Mouse (Mus musculus): ENCODE data around the gene Acot3.
"Not testable (repeated sequence)": the region's sequence is repeated elsewhere in the genome, so short reads cannot be mapped to it uniquely, and the experiment has no call there.

DNA sequence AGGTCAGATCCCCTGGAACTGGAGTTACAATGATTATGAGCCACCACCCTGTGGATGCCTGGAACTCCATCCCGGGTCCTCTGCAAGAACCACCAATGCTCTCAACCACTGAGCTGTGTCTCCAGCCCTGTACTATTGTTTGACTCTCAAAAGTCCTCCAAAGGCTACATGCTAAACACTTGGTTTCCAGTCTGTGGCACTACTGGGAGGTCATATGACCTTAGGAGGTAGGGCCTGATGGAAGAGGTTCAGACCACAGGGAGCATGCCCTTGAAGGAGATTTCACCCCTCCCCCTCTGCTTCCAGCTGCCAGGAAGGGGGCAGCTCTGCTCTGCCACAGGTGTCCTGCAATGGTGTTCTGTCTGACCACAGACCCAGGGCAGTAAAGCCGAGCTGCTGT lies 18.6 kb upstream of the Acot3 start:
- not testable (repeated sequence) for TF ChIP-seq CTCF (conservative IDR thresholded peaks at IDR 0.05; ENCODE audit: low read length); NANOG (IDR thresholded peaks at IDR 0.05; ENCODE audit: borderline replicate concordance, low read length)
